Mouse (Mus musculus): ENCODE data around the gene Nrg3. TPM values are rescaled to one million over a fixed set of nuclear protein-coding genes. Genes with fewer than 3 reads are reported as not detected.
"Not testable (repeated sequence)": the region's sequence is repeated elsewhere in the genome, so short reads cannot be mapped to it uniquely, and the experiment has no call there.

The Nrg3 gene
- total RNA-seq, 1 experiment from 2014 or later = not detected

GRCm38 (mm10) chr14:39264422-39264821, 208.5 kb downstream of the Nrg3 start:
- ATAC-seq (replicated peaks in 1 of 2; ENCODE audit: insufficient read depth in 1 of 2, low FRiP score in 2 of 2, low TSS enrichment in 1 of 2, low read depth in 1 of 2, poor library complexity in 2 of 2, severe bottlenecking in 2 of 2) = no peak

DNA sequence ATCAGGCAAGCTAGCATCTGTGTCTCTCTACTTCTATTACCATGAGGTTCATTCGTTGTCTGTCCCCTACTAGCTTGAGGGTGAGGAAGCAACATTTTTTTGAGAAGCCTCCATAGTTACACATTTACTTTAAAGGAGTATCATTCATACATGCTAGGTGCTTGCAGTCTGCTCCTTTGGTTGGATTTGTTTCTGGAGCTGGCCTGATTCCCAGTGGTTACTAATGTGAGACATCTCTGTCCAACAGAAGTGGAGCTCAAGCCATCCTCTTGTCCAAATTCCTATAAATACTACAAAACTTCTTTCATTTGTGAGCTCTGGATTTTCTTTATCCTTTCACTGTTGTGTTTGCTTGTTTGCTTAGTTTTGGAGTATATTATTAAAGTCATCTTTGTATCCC, 211.9 kb downstream of the Nrg3 start:
- no peak for ATAC-seq (replicated peaks in 1 of 2; ENCODE audit: insufficient read depth in 1 of 2, low FRiP score in 2 of 2, low TSS enrichment in 1 of 2, low read depth in 1 of 2, poor library complexity in 2 of 2, severe bottlenecking in 2 of 2)

DNA sequence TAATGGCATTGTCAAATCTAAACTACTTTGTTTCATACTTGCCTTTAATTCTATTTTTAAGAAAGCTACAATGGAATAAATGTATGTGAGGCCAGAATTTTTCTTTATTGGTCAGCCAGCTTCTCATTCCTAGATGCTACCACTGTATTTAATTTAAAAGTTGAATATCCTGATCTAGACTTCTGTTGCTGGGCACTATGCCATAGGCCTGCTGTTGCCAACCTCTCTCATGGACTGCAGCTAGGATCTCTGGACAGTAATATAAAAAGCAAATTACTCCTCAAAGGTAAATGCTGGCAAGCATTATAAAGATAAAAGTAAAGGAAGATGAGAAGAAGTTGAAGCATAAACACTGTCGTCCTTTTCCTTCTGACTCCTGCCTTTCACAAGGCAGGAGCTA, 217.5 kb downstream of the Nrg3 start:
- no peak for ATAC-seq (replicated peaks in 1 of 2; ENCODE audit: insufficient read depth in 1 of 2, low FRiP score in 2 of 2, low TSS enrichment in 1 of 2, low read depth in 1 of 2, poor library complexity in 2 of 2, severe bottlenecking in 2 of 2)

DNA sequence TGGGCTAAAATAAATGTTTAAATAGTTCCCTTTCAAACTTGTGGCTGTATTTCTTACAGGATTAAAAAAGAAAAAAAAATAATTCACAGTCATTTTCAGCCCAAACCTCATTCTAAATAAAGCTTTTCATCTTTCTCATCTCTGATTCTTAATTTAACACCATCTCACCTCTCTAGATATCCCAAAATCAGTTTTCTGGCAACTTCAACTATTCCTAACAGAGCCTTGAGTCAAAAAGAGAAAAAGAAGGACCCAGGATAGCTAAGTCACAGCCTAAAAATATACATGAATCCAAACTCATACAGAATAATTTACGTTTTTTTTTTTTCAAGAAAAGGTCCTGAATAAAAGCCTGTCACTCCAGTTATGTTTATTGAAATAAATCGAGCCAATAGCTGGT, 232.6 kb downstream of the Nrg3 start:
- ATAC-seq (replicated peaks in 1 of 2; ENCODE audit: insufficient read depth in 1 of 2, low FRiP score in 2 of 2, low TSS enrichment in 1 of 2, low read depth in 1 of 2, poor library complexity in 2 of 2, severe bottlenecking in 2 of 2) = no peak

GRCm38 (mm10) chr14:39211472-39211871, 261.4 kb downstream of the Nrg3 start:
- no peak for ATAC-seq (replicated peaks in 1 of 2; ENCODE audit: insufficient read depth in 1 of 2, low FRiP score in 2 of 2, low TSS enrichment in 1 of 2, low read depth in 1 of 2, poor library complexity in 2 of 2, severe bottlenecking in 2 of 2)

DNA sequence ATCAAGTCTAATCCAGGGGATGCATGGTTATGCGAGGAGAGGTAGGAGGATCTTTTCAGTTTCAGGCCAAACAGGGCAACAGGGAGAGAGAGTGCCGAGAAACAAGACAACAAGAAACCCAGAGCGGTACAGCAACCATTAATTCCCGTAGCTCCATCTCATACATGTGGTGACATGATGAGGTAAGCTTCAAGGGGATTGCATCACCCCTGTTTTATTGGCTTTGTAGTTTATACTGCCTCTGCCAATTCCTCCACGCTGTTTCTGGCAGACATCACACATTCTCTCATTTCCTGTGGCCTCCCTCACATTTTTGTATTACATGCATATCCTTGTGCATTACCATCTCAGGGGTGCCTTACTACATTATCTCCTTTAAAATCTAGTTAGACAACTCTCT, 280.9 kb downstream of the Nrg3 start:
- ATAC-seq (replicated peaks in 1 of 2; ENCODE audit: insufficient read depth in 1 of 2, low FRiP score in 2 of 2, low TSS enrichment in 1 of 2, low read depth in 1 of 2, poor library complexity in 2 of 2, severe bottlenecking in 2 of 2) = no peak

DNA sequence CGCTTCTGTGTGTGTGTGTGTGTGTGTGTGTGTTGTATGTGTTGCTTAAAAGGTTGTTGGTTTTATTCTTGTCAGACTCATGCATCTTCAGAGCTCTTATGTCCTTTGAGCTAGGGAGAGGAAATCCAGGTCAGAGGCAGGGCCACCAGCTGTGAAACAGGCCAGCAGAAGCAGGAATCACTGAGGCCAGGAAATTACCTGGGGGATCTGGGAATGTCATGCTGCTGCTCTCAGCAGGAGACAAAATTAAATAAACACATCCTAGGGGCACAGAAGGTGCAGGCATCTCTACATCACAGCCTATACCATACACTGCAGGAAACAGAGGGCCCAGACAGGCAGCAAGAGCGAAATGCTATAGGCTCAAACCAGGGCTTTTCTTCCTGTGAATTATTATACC, 299.2 kb downstream of the Nrg3 start:
- ATAC-seq (replicated peaks in 1 of 2; ENCODE audit: insufficient read depth in 1 of 2, low FRiP score in 2 of 2, low TSS enrichment in 1 of 2, low read depth in 1 of 2, poor library complexity in 2 of 2, severe bottlenecking in 2 of 2) = no peak

- ATAC-seq (replicated peaks in 1 of 2; ENCODE audit: insufficient read depth in 1 of 2, low FRiP score in 2 of 2, low TSS enrichment in 1 of 2, low read depth in 1 of 2, poor library complexity in 2 of 2, severe bottlenecking in 2 of 2) = no peak
These were observed 312.7 kb downstream of the Nrg3 start for GRCm38 (mm10) chr14:39160140-39160539.

DNA sequence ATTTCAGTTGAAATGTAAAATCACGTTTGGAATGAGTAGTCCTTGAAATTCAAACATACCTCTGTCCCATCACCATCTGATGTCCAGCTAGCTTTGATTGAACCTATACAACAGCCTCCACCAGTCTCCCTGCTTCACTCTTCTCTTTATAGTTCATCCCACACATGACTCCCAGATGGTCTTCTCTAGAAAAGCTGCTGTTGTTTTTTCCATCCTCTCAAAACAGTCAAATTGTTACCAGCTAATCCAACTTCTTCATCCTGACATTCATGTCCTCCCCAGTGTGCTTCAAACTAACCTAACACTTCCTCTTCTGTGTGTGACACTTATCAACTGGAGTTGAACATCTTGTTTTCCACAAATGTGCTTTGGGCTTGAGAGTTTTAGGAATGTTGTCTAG, 317.4 kb downstream of the Nrg3 start:
- ATAC-seq (replicated peaks in 1 of 2; ENCODE audit: insufficient read depth in 1 of 2, low FRiP score in 2 of 2, low TSS enrichment in 1 of 2, low read depth in 1 of 2, poor library complexity in 2 of 2, severe bottlenecking in 2 of 2) = no peak

DNA sequence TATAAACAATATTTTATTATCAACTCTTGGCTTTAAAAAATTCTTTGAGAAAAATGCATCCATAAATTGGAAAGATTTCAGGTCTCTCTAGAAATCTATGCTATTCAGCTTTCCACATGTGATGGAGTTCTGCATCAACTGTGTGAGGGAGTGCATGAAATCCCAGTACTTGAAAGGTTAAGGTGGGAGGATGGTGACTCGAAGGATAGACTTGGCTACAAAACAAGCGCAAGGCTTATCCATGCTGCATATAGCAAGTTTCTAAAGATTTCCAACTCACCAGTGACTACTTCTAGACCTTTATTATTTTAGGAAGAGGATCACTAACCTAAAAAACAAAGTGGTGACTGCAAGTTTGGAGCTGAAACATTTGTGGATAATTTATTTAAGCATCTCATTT, 343.1 kb downstream of the Nrg3 start:
- ATAC-seq (replicated peaks in 1 of 2; ENCODE audit: insufficient read depth in 1 of 2, low FRiP score in 2 of 2, low TSS enrichment in 1 of 2, low read depth in 1 of 2, poor library complexity in 2 of 2, severe bottlenecking in 2 of 2) = no peak

- ATAC-seq (replicated peaks in 1 of 2; ENCODE audit: insufficient read depth in 1 of 2, low FRiP score in 2 of 2, low TSS enrichment in 1 of 2, low read depth in 1 of 2, poor library complexity in 2 of 2, severe bottlenecking in 2 of 2) = no peak
These were observed 354.9 kb downstream of the Nrg3 start for GRCm38 (mm10) chr14:39117977-39118376.

GRCm38 (mm10) chr14:39116522-39117231, 356.2 kb downstream of the Nrg3 start:
- ATAC-seq (replicated peaks in 1 of 2; ENCODE audit: insufficient read depth in 1 of 2, low FRiP score in 2 of 2, low TSS enrichment in 1 of 2, low read depth in 1 of 2, poor library complexity in 2 of 2, severe bottlenecking in 2 of 2) = not testable (repeated sequence)

DNA sequence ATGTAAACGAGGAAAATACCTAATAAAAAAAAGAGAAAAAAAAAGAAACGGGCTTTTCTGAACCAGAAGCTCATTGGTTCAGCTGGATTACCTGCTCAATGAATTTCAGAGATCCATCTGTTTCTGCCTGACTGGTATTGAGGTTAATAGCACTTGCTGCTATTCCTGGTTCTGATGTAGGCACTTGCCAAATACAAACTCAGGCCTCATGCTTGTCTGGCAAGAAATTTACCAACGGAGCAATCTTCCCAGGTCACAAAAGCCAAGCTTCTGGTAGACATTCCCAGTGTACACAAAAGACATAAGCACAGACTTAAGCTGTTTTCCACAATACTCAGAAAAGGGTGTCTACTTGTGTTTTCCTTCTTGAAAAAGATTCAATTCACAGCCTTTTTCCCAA, 363.3 kb downstream of the Nrg3 start:
- no peak for ATAC-seq (replicated peaks in 1 of 2; ENCODE audit: insufficient read depth in 1 of 2, low FRiP score in 2 of 2, low TSS enrichment in 1 of 2, low read depth in 1 of 2, poor library complexity in 2 of 2, severe bottlenecking in 2 of 2)

- ATAC-seq (replicated peaks in 1 of 2; ENCODE audit: insufficient read depth in 1 of 2, low FRiP score in 2 of 2, low TSS enrichment in 1 of 2, low read depth in 1 of 2, poor library complexity in 2 of 2, severe bottlenecking in 2 of 2) = no peak
These were observed 366.1 kb downstream of the Nrg3 start for GRCm38 (mm10) chr14:39106776-39107175.

GRCm38 (mm10) chr14:39095219-39095618, 377.7 kb downstream of the Nrg3 start:
- no peak for ATAC-seq (replicated peaks in 1 of 2; ENCODE audit: insufficient read depth in 1 of 2, low FRiP score in 2 of 2, low TSS enrichment in 1 of 2, low read depth in 1 of 2, poor library complexity in 2 of 2, severe bottlenecking in 2 of 2)

GRCm38 (mm10) chr14:39079461-39079860, 393.4 kb downstream of the Nrg3 start:
- no peak for ATAC-seq (replicated peaks in 1 of 2; ENCODE audit: insufficient read depth in 1 of 2, low FRiP score in 2 of 2, low TSS enrichment in 1 of 2, low read depth in 1 of 2, poor library complexity in 2 of 2, severe bottlenecking in 2 of 2)

- ATAC-seq (replicated peaks in 1 of 2; ENCODE audit: insufficient read depth in 1 of 2, low FRiP score in 2 of 2, low TSS enrichment in 1 of 2, low read depth in 1 of 2, poor library complexity in 2 of 2, severe bottlenecking in 2 of 2) = no peak
These were observed 421.3 kb downstream of the Nrg3 start for GRCm38 (mm10) chr14:39051542-39051941.

- ATAC-seq (replicated peaks in 1 of 2; ENCODE audit: insufficient read depth in 1 of 2, low FRiP score in 2 of 2, low TSS enrichment in 1 of 2, low read depth in 1 of 2, poor library complexity in 2 of 2, severe bottlenecking in 2 of 2) = no peak
These were observed 423.9 kb downstream of the Nrg3 start for GRCm38 (mm10) chr14:39049021-39049420.

- ATAC-seq (replicated peaks in 1 of 2; ENCODE audit: insufficient read depth in 1 of 2, low FRiP score in 2 of 2, low TSS enrichment in 1 of 2, low read depth in 1 of 2, poor library complexity in 2 of 2, severe bottlenecking in 2 of 2) = no peak
These were observed 428.6 kb downstream of the Nrg3 start for GRCm38 (mm10) chr14:39044290-39044689.
